Mouse (Mus musculus): ENCODE data around the gene Arhgef6. TPM values are rescaled to one million over a fixed set of nuclear protein-coding genes. Genes with fewer than 3 reads are reported as not detected.

Gene Arhgef6
- polyA plus RNA-seq, 1 experiment: 13.4 TPM

DNA sequence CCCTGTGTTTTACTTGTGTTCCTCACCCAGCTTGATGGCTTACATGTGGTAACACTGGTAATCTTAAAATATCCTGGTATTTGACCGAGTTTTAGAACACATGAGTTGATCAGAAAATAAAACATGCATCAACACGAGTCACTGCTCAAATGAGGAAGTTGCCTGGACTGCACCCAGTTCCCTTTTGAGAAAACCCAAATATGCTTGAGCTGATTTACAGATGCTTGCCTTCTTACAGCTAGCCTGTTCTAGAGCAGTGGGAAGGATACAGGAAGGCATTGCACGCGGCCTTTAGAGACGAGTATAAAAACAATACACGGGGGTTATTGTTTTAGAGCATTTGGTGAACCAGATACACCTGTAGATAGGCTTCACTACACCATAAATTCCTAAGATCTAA lies 31.8 kb downstream of the Arhgef6 start:
- Histone ChIP-seq H3K4me1 (ENCODE audit: control insufficient read depth, insufficient read depth, low read length) (no peaks in the 10 kb centered on the region; the same call in 1 of the 2 replicates), H3K4me3 (ENCODE audit: insufficient read depth, low read length) (no peak overlapping the region), H3K27ac (ENCODE audit: insufficient read depth, low read length) (no peak overlapping the region)
- TF ChIP-seq POLR2A (IDR thresholded peaks at IDR 0.05; ENCODE audit: extremely low read depth, insufficient read depth, low read length) (no peak), CTCF (IDR thresholded peaks at IDR 0.05; ENCODE audit: extremely low read depth, insufficient read depth, low read length) (no peak)

- TF ChIP-seq CTCF (IDR thresholded peaks at IDR 0.05; ENCODE audit: extremely low read depth, insufficient read depth, low read length): no peak
- TF ChIP-seq POLR2A (IDR thresholded peaks at IDR 0.05; ENCODE audit: extremely low read depth, insufficient read depth, low read length): no peak
- Histone ChIP-seq H3K4me1 (ENCODE audit: control insufficient read depth, insufficient read depth, low read length) (no peaks in the 10 kb centered on the region; the same call in 1 of the 2 replicates), H3K27ac (ENCODE audit: insufficient read depth, low read length) (no peak overlapping the region), H3K4me3 (ENCODE audit: insufficient read depth, low read length) (no peak overlapping the region)
These were observed 33.7 kb downstream of the Arhgef6 start for GRCm38 (mm10) chrX:57304784-57305287.

DNA sequence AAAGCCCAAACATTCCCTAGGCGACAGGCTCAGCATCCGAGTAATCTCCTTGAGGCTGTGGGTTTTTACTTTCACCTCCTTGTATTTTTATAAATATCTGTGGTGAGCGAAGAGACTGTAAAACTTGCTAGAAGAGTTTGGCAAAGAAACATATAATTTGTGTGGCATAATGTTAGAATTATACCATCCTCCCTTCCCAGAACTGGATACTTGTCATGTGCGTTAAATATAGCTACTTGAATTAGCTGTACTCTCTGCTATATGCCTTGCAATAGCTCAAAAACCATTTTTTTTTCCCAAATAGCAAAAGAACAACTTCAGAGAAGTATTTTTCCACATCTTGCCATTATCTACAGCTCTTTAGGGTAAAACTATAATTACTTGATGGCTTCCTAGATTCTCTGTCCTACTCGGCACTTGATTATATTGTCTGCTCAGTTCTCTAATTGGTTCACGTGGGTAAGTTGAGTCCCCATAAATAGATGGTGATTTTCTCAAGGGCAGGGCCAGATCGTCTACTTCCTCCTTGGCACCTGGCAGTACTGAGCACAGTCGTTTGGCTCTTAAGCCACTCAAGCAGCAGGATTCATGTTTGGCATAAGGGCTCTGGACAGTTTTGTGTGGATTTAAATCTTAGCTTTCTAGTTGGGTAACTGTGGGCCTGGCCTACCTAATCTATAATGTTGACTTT lies 35.2 kb downstream of the Arhgef6 start:
- Histone ChIP-seq H3K27ac (ENCODE audit: insufficient read depth, low read length) (no peak overlapping the region), H3K4me3 (ENCODE audit: insufficient read depth, low read length) (no peak overlapping the region), H3K4me1 (ENCODE audit: control insufficient read depth, insufficient read depth, low read length) (no peaks in the 10 kb centered on the region; the same call in 1 of the 2 replicates)
- TF ChIP-seq POLR2A (IDR thresholded peaks at IDR 0.05; ENCODE audit: extremely low read depth, insufficient read depth, low read length): no peak
- no peak for TF ChIP-seq CTCF (IDR thresholded peaks at IDR 0.05; ENCODE audit: extremely low read depth, insufficient read depth, low read length)

DNA sequence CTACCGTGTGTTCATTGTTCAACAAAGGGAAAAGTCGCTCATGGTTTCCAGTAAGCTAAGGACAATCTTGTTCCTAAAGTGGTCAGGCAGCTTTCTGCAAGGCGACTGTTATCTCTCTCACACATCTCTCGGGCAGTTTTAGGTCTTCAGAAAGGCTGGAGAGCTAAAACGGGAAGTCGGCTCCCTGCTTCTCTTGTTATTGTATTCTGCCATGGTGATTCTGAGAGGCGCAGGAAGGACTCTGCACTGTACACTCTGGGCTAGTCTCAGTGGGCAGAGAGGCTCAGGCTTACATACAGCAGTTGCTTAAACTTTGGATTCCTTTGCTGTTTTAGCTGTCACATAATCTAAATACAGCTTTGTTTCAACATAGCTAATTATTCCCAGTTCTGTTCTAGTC lies 39.6 kb downstream of the Arhgef6 start:
- no peaks in the 10 kb centered on the region; the same call in 1 of the 2 replicates for H3K4me1 ChIP-seq (ENCODE audit: control insufficient read depth, insufficient read depth, low read length)
- H3K27ac ChIP-seq (ENCODE audit: insufficient read depth, low read length): no peak overlapping the region
- TF ChIP-seq CTCF (IDR thresholded peaks at IDR 0.05; ENCODE audit: extremely low read depth, insufficient read depth, low read length): no peak
- no peak for TF ChIP-seq POLR2A (IDR thresholded peaks at IDR 0.05; ENCODE audit: extremely low read depth, insufficient read depth, low read length)
- no peak overlapping the region for H3K4me3 ChIP-seq (ENCODE audit: insufficient read depth, low read length)

- TF ChIP-seq CTCF (IDR thresholded peaks at IDR 0.05; ENCODE audit: extremely low read depth, insufficient read depth, low read length): no peak
- no peak for TF ChIP-seq POLR2A (IDR thresholded peaks at IDR 0.05; ENCODE audit: extremely low read depth, insufficient read depth, low read length)
- H3K4me3 ChIP-seq (ENCODE audit: insufficient read depth, low read length): no peak overlapping the region
- H3K27ac ChIP-seq (ENCODE audit: insufficient read depth, low read length): no peak overlapping the region
- no peaks in the 10 kb centered on the region for H3K4me1 ChIP-seq (ENCODE audit: control insufficient read depth, insufficient read depth, low read length)
These were observed 50.1 kb downstream of the Arhgef6 start for GRCm38 (mm10) chrX:57288458-57288857.

DNA sequence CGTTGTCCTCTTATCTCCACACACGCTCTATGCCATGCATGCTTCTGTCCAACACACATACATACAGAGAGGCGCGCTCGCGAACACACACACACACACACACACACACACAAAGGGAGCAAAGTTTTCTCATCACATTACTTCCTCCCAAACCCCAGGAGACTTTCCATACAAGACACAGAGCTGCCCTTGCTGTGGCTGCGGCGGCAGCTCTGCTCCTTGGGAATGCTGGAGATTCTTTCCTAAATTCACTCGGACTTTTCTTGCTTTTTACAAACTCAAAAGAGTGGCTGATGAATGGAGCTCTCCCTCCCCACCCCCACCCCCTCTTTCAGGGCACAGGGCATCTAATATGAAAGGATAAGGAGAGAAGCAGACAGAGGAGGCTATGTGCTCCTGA lies 52.2 kb downstream of the Arhgef6 start:
- H3K4me1 ChIP-seq (ENCODE audit: control insufficient read depth, insufficient read depth, low read length): no peaks in the 10 kb centered on the region
- H3K27ac ChIP-seq (ENCODE audit: insufficient read depth, low read length): no peak overlapping the region
- H3K4me3 ChIP-seq (ENCODE audit: insufficient read depth, low read length): no peak overlapping the region
- TF ChIP-seq CTCF (IDR thresholded peaks at IDR 0.05; ENCODE audit: extremely low read depth, insufficient read depth, low read length) (no peak), POLR2A (IDR thresholded peaks at IDR 0.05; ENCODE audit: extremely low read depth, insufficient read depth, low read length) (no peak)

DNA sequence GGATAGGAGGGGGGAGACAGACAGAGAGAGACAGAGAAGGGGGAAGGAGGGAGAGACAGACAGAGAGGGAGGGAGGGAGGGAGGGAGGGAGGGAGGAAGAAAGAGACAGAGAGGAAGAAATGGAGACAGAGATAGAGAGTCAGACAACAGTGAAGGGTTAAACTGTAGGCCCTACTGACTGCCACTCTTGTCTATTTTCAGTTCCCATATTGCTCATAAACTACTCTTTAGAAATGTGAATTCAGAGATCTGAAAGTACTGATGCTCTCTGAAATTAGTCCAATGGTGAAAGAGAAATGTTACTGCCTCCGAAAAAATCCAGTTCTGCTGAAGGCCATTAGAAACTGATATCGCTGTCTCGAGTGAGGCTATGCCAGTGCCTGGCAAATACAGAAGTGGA lies 56.3 kb downstream of the Arhgef6 start:
- Histone ChIP-seq H3K4me3 (ENCODE audit: insufficient read depth, low read length) (no peak overlapping the region), H3K4me1 (ENCODE audit: control insufficient read depth, insufficient read depth, low read length) (no peaks in the 10 kb centered on the region), H3K27ac (ENCODE audit: insufficient read depth, low read length) (no peak overlapping the region)
- TF ChIP-seq POLR2A (IDR thresholded peaks at IDR 0.05; ENCODE audit: extremely low read depth, insufficient read depth, low read length): no peak
- no peak for TF ChIP-seq CTCF (IDR thresholded peaks at IDR 0.05; ENCODE audit: extremely low read depth, insufficient read depth, low read length)

DNA sequence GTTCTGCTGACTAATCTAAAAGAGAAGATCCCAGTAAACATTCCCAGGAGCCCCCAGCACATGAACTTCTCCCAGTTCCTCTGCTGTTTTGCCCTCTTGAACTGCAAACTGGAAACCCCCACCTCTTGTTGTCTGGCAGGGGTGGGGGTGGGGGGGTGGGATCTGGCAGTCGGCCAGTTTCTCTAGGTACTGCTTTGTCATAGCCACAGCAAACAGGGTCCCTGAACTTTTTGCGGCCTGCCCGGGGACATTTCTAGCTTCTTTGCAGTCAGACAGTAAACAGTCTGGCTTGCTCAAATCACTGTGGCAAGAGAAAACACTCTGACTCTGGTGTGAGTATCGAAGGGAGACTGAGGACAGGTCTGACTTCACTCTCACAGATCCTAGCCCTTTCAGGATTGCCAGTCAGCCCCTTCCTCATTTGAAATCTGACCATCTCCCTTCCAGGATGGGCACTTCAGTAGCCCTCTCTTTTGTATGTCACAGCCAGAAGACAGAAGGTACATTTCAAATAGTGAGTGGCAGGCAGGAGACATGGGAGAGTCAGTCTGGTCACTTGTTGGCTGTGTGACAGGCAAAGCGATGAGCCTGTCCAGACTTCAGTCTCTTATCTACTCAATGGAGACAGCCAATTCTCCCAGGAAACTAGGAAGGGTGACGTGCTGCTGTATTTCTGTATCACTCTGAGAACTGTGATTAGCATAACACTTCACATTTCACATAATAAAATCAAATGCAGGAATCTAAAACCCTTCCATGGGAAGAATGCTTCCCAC lies 60.8 kb downstream of the Arhgef6 start:
- no peak overlapping the region for H3K4me3 ChIP-seq (ENCODE audit: insufficient read depth, low read length)
- TF ChIP-seq CTCF (IDR thresholded peaks at IDR 0.05; ENCODE audit: extremely low read depth, insufficient read depth, low read length) (no peak), POLR2A (IDR thresholded peaks at IDR 0.05; ENCODE audit: extremely low read depth, insufficient read depth, low read length) (no peak)
- no peaks in the 10 kb centered on the region for H3K4me1 ChIP-seq (ENCODE audit: control insufficient read depth, insufficient read depth, low read length)
- H3K27ac ChIP-seq (ENCODE audit: insufficient read depth, low read length): no peak overlapping the region

DNA sequence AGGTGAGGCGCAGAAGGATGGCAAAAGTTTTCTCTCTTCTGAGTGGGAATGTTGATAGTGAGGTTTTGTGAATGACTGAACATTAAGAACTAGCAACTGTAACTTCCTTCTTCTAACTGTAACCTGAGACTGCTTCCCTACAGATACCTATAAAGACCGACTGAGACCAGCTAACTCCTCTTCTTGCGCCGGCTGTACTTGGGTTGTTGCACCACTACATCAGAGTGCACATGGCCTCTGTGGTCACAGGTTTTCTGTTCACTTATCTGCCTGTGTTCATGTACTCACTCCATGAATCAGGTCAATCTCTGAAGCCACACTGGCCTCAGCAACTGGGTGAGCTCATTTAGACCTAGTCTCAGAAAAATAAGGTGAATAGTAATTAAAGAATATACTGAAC lies 75.0 kb downstream of the Arhgef6 start:
- no peak for TF ChIP-seq POLR2A (IDR thresholded peaks at IDR 0.05; ENCODE audit: extremely low read depth, insufficient read depth, low read length)
- Histone ChIP-seq H3K4me1 (ENCODE audit: control insufficient read depth, insufficient read depth, low read length) (no peaks in the 10 kb centered on the region), H3K4me3 (ENCODE audit: insufficient read depth, low read length) (no peak overlapping the region), H3K27ac (ENCODE audit: insufficient read depth, low read length) (no peak overlapping the region)

DNA sequence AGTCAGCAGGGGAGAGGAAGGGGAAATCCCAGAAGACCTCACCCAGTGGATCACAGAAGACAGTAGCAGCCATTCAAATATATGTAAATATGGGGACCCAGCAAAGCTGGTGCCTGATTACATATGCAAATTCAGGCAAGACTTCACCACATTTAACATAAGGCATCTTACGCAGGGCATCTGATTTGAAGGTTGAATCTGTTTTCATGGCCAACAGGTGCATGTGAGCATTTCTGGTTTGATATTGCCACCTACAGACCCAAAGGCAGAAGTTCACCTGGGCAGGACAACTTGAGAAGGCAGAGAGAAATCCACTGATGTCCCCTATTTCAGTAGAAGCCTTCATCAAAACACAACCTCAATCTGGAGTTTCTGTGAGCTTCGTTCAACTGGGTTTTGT lies 77.8 kb downstream of the Arhgef6 start:
- TF ChIP-seq CTCF (IDR thresholded peaks at IDR 0.05; ENCODE audit: extremely low read depth, insufficient read depth, low read length) (peak; percentile 57), POLR2A (IDR thresholded peaks at IDR 0.05; ENCODE audit: extremely low read depth, insufficient read depth, low read length) (no peak)
- Histone ChIP-seq H3K4me1 (ENCODE audit: control insufficient read depth, insufficient read depth, low read length) (no peaks in the 10 kb centered on the region), H3K4me3 (ENCODE audit: insufficient read depth, low read length) (no peak overlapping the region), H3K27ac (ENCODE audit: insufficient read depth, low read length) (no peak overlapping the region)

All from cortical plate, adult 2 months (tissue).